Mouse (Mus musculus) kidney, adult 11 months (tissue): Measurements from ENCODE around the gene Gm49383.
A peak's percentile ranks its signal among the peaks of the same experiment; 100 is the strongest.
"Not testable (repeated sequence)": the region's sequence is repeated elsewhere in the genome, so short reads cannot be mapped to it uniquely, and the experiment has no call there.

Experiments
- DNase-seq: peaks from one replicate; pipeline ENCODE4 v3.0.0; 2022

Gene Gm49383

GRCm38 (mm10) chr12:69160677-69161076 is 36.2 kb downstream of the Gm49383 start:
- not testable (repeated sequence) for DNase-seq

GRCm38 (mm10) chr12:69159578-69159940 is 37.3 kb downstream of the Gm49383 start:
- DNase-seq = no peak

GRCm38 (mm10) chr12:69158765-69159577 is 37.9 kb downstream of the Gm49383 start, which contains the start of gene Rps29:
Rps29 (minus strand) TSS chr12:69159186.
- peak; percentile 99 for DNase-seq

DNA sequence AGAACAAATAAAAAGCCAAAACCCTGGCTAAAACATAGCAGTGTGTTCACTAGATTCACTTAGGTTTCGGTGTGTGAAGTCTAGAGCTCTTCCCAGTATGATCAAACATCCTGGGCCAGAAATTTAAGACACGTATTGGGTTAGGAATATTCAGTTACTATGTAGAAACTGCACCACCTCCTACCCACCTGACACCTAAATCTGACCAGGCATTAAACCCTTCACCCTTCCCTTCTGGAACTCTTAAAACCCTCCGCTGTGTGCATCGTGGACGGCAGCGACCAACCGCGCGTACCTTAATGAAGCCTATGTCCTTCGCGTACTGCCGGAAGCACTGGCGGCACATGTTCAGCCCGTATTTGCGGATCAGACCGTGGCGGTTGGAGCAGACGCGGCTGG is 38.5 kb downstream of the Gm49383 start:
- no peak for DNase-seq

DNA sequence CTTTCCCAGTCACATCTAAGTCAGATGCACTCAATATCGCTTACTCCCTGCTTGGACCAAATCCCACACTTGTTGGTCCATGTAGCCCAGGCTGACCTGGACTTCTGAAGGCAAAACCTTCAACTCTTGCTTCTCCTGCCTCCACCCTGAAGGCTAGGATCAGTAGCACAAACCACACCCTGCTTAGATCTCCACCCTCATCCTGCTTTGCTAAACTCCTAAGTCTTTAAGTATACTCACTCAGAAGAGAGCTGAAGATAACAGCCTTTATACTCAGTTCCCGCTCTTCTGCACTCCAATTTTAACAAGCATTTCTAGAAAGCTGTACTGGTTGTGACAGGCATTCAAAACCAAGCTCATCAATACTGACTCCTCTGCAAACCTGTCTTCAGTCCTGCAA is 39.8 kb downstream of the Gm49383 start:
- DNase-seq = no peak

DNA sequence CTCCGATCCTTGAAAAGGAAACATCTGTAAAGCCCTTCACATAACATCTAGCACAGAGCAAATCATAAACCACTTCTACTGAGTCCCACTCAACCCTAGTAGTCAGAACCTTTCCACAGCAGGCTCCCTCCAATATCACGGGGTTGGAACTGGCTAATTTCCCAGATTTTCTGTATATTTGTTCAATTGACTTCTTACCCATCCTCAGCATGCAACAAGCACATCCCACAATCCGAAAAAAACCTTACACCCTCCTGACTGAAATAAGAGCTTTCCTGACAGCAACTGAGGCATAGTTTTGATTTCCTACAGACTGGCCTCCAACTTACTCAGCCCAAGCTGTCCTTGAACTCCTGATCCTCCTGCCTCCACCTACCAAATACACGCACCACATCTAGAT is 40.5 kb downstream of the Gm49383 start:
- no peak for DNase-seq

DNA sequence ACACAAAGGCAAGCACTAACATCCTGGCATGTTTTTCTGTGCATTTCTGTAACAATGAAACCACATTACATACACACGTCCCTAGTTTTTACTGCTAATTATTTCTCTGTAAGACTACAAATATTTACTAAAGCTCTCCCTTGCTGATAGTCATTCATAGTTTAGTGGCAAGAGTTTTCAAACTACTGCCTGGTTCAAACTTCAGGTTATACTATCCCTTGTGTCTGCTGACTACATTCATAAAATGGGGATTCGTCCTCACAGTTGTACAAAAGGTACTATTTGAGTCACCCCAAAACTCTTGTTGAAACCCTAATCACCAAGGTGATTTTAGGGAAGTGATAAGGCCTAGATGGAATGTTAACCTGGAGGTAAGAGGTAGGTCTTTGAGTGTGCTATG is 41.0 kb downstream of the Gm49383 start:
- DNase-seq = no peak

DNA sequence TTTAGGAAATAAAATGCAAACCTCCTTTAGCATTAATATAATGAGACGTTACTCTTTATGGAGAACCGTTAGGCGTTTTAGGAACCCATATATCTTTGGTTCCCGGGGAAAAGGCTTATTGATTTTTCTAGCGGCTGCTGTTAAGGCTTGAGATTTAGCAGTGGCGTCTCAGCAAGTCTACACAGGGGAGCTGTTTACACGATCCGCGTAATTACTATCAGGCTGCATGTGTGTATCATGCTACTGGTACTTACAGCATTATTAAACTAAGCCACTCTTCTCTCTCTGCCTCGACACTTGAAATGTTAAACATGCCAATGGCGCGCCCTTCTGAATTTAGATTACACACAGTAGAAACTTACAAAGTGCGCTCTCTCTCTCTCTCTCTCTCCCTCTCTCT is 46.9 kb downstream of the Gm49383 start:
- no peak for DNase-seq

GRCm38 (mm10) chr12:69147166-69147735 is 49.7 kb downstream of the Gm49383 start:
- DNase-seq = no peak

DNA sequence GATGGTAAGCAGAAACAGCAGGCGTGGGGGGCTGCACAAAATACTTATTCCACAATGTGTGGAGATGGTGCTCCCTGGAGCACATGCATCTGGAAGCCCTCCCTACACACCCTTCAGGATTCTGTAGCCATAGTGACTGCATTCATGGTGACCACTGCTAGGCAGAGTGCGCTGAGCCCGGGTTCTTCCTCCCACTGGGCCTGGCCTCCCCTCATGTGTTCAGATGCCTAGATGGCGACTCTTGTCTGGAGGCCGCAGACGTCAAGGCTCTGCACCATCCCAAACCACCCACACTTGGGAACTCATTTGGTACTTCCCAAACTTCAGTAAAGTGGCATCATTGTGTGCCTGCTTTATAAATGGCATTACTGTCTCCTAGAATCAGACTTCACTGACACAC is 53.4 kb downstream of the Gm49383 start:
- DNase-seq = no peak

GRCm38 (mm10) chr12:69139841-69140240 is 57.1 kb downstream of the Gm49383 start:
- no peak for DNase-seq

DNA sequence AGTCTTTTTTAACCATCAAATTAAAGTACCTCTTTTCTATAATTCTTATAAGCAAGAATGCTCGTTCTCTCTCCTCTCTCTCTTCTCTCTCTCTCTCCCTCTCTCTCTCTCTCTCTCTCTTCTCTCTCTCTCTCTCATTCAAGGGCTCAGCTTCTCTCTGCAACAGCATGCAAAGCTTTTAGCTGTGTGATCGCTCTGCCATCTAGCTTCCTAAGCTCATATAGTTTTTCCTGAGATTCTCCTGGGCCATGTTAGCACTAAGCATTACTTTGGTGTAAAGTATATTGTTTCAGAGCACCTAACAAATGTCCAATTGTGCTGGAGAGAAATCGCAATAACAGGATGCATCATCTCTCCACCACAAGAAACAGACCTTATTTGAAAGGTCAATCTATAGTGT is 57.7 kb downstream of the Gm49383 start:
- no peak for DNase-seq
